Mouse (Mus musculus) liver, adult 2 months (tissue): ENCODE results near the gene Cryga. TPM values are rescaled to one million over a fixed set of nuclear protein-coding genes. Genes with fewer than 3 reads are reported as not detected.

ENCODE experiments used
- DNase-seq: peaks from one replicate; pipeline ENCODE4 v3.0.0-alpha.2; 2011; ENCODE audit warnings: low read depth, low spot score; ENCODE audit errors: extremely low read depth
- H3K27ac ChIP-seq: fragments of 200-500 bp; replicated peaks from 2 replicates; pipeline ENCODE4 v1.5.1; 2012; ENCODE audit warnings: low read depth, mild to moderate bottlenecking, control low read depth, inconsistent platforms, low read length; ENCODE audit not compliant: insufficient read depth
- H3K27me3 ChIP-seq: fragments of 200-500 bp; 2 replicates; pipeline ENCODE4 v1.6.1; 2012; ENCODE audit warnings: mild to moderate bottlenecking, moderate library complexity, low read length, inconsistent platforms; ENCODE audit not compliant: control insufficient read depth, insufficient read depth
- H3K36me3 ChIP-seq: fragments of 200-500 bp; 2 replicates; pipeline ENCODE4 v1.6.1; 2012; ENCODE audit warnings: low read length, inconsistent platforms; ENCODE audit not compliant: control insufficient read depth, insufficient read depth
- H3K4me1 ChIP-seq: fragments of 200-500 bp; 2 replicates; pipeline ENCODE4 v1.6.1; 2011; ENCODE audit warnings: low read length; ENCODE audit not compliant: control insufficient read depth, insufficient read depth
- H3K4me3 ChIP-seq: fragments of 200-500 bp; 2 replicates; pipeline ENCODE4 v1.5.1; 2011; ENCODE audit warnings: low read depth, mild to moderate bottlenecking, control low read depth, low read length, moderate library complexity; ENCODE audit not compliant: insufficient read depth
- H3K79me2 ChIP-seq: fragments of 200-500 bp; 2 replicates; pipeline ENCODE4 v1.6.1; 2012; ENCODE audit warnings: inconsistent platforms, mild to moderate bottlenecking, low read length, moderate library complexity; ENCODE audit not compliant: control insufficient read depth, insufficient read depth
- H3K9ac ChIP-seq: fragments of 200-500 bp; 2 replicates; pipeline ENCODE4 v1.6.1; 2012; ENCODE audit warnings: low read depth, mild to moderate bottlenecking, control low read depth, inconsistent platforms, low read length
- CTCF ChIP-seq: fragments of 200-500 bp; IDR thresholded peaks from 2 replicates; pipeline ENCODE4 v1.5.1; 2011; ENCODE audit warnings: low read depth, low read length, control low read depth
- POLR2A ChIP-seq: fragments of 200-500 bp; IDR thresholded peaks from 2 replicates; pipeline ENCODE4 v1.6.1; 2011; ENCODE audit warnings: low read length, control low read depth; ENCODE audit not compliant: insufficient read depth; ENCODE audit errors: extremely low read depth
- WGBS: fragments of 180-500 bp; shearing (Covaris S2); methylation state at CpG from one replicate; pipeline ENCODE4 v1.1.7; 2018; 5-methylcytosine and 5-hydroxymethylcytosine counted together
- polyA plus RNA-seq: library from polyadenylated mRNA; depleted of rRNA; stranded (reverse); fragments of >200 nt; gene quantifications from 2 replicates; pipeline ENCODE4 v1.2.3, GENCODE M21; 2012
- total RNA-seq: library from RNA; depleted of rRNA; stranded (reverse); fragments of >200 nt; gene quantifications from 2 replicates; pipeline ENCODE4 v1.2.3, GENCODE M21; 2014

The Cryga gene
- total and polyA plus RNA-seq, 2 experiments: not detected

GRCm38 (mm10) chr1:65132833-65133232 lies 29.7 kb upstream of the Cryga start:
- TF ChIP-seq CTCF: no peak
- no peak for TF ChIP-seq POLR2A
- H3K27me3 ChIP-seq: no peaks in the 10 kb centered on the region
- WGBS: 92% methylated on average over 1 of the region's 1 CpGs

GRCm38 (mm10) chr1:65131671-65132070 lies 28.5 kb upstream of the Cryga start:
- no peaks in the 10 kb centered on the region for H3K36me3 ChIP-seq
- 93% methylated on average over 1 of the region's 1 CpGs for WGBS
- no peaks in the 10 kb centered on the region for H3K4me1 ChIP-seq
- TF ChIP-seq POLR2A (no peak), CTCF (no peak)
- no peaks in the 10 kb centered on the region for H3K79me2 ChIP-seq
- DNase-seq: no peak
- no peaks in the 10 kb centered on the region for H3K27me3 ChIP-seq
- H3K9ac ChIP-seq: no peak overlapping the region
- no peak overlapping the region for H3K4me3 ChIP-seq
- no peak overlapping the region for H3K27ac ChIP-seq

More at GRCm38 (mm10) chr1:65132833-65133232, 29.7 kb upstream of the Cryga start:
- Histone ChIP-seq H3K36me3 (no peaks in the 10 kb centered on the region), H3K9ac (no peak overlapping the region), H3K27ac (no peak overlapping the region), H3K79me2 (no peaks in the 10 kb centered on the region), H3K4me3 (no peak overlapping the region), H3K4me1 (no peaks in the 10 kb centered on the region)
- DNase-seq: no peak

GRCm38 (mm10) chr1:65130226-65130625 lies 27.1 kb upstream of the Cryga start:
- whole genome bisulfite sequencing: 78% methylated on average over 3 of the region's 3 CpGs
- H3K79me2 ChIP-seq: no peaks in the 10 kb centered on the region
- H3K36me3 ChIP-seq: no peaks in the 10 kb centered on the region
- TF ChIP-seq CTCF (no peak), POLR2A (no peak)
- no peak overlapping the region for H3K4me3 ChIP-seq
- H3K27me3 ChIP-seq: no peaks in the 10 kb centered on the region
- no peak overlapping the region for H3K27ac ChIP-seq
- DNase-seq: no peak
- no peaks in the 10 kb centered on the region for H3K4me1 ChIP-seq
- no peak overlapping the region for H3K9ac ChIP-seq

GRCm38 (mm10) chr1:65129634-65130180 lies 26.5 kb upstream of the Cryga start:
- no peak overlapping the region for H3K9ac ChIP-seq
- H3K4me3 ChIP-seq: no peak overlapping the region
- H3K4me1 ChIP-seq: no peaks in the 10 kb centered on the region
- no peak for DNase-seq
- H3K27me3 ChIP-seq: no peaks in the 10 kb centered on the region
- TF ChIP-seq CTCF: no peak
- no peak for TF ChIP-seq POLR2A
- H3K36me3 ChIP-seq: no peaks in the 10 kb centered on the region
- H3K79me2 ChIP-seq: no peaks in the 10 kb centered on the region
- WGBS: 81% methylated on average over 3 of the region's 3 CpGs
- no peak overlapping the region for H3K27ac ChIP-seq

- no peak within 1 kb of the TSS for H3K27ac ChIP-seq
- no peak for TF ChIP-seq POLR2A
- TF ChIP-seq CTCF: no peak
- H3K79me2 ChIP-seq: no peaks in the 10 kb centered on the region
- WGBS: 34% methylated on average over 9 of the region's 9 CpGs
- no peak within 1 kb of the TSS for H3K4me3 ChIP-seq
- no peaks in the 10 kb centered on the region for H3K36me3 ChIP-seq
- no peaks in the 10 kb centered on the region for H3K27me3 ChIP-seq
- no peak within 1 kb of the TSS for H3K9ac ChIP-seq
- no peak for DNase-seq
- H3K4me1 ChIP-seq: peaks cover 13% of the 10 kb centered on the region
These were observed 19.6 kb upstream of the Cryga start, which contains the start of gene D630023F18Rik for GRCm38 (mm10) chr1:65122574-65123372. Gene D630023F18Rik, minus strand, starts transcription at chr1:65123214.

GRCm38 (mm10) chr1:65119438-65119837 lies 16.3 kb upstream of the Cryga start, which contains the start of gene Gm28845:
Gene Gm28845, minus strand, starts transcription at chr1:65119558.
- no peaks in the 10 kb centered on the region for H3K36me3 ChIP-seq
- H3K27ac ChIP-seq: peak within 1 kb of the TSS; percentile 23; the same call in 1 of the 2 replicates
- no peak within 1 kb of the TSS for H3K4me3 ChIP-seq
- H3K79me2 ChIP-seq: no peaks in the 10 kb centered on the region
- H3K4me1 ChIP-seq: peaks cover 13% of the 10 kb centered on the region
- DNase-seq: no peak
- H3K27me3 ChIP-seq: no peaks in the 10 kb centered on the region
- H3K9ac ChIP-seq: no peak within 1 kb of the TSS
- TF ChIP-seq CTCF: no peak
- TF ChIP-seq POLR2A: no peak
- 85% methylated on average over 1 of the region's 1 CpGs for WGBS
